In genomic region chr17:15066066-15066465, GRCm38 (mm10) we compare ENCODE assay signal across 9 mouse cellular contexts. TPM values are rescaled to one million over a fixed set of nuclear protein-coding genes. Genes with fewer than 3 reads are reported as not detected.
DNase-seq lines count a peak whose midpoint lies in the region; ATAC-seq lines count a peak whose summit lies in the region.
"Had no signal": no experiment of that assay in that cellular context is flagged by ENCODE, and none has a peak within 500 bp of the region (broad histone marks: within the 10 kb centered on the region; RNA-seq: fewer than 3 reads in every experiment).

No protein-coding gene starts in this region.

- H3K36me3 ChIP-seq in heart, embryonic 13.5 days = peaks cover 31% of the 10 kb centered on the region
- H3K36me3 ChIP-seq in forebrain, embryonic 14.5 days (ENCODE audit: control insufficient read depth, insufficient read depth, low read length) = peaks cover 25% of the 10 kb centered on the region
- H3K36me3 ChIP-seq in midbrain, embryonic 10.5 days = peaks cover 29% of the 10 kb centered on the region

- no peak for ATAC-seq in heart, embryonic 13.5 days (ENCODE audit: extremely low read depth, insufficient number of reproducible peaks, low FRiP score, low TSS enrichment)
- ATAC-seq in forebrain, embryonic 14.5 days = peak; percentile 72
- no peak for ATAC-seq in CD4-positive, CD25-positive, alpha-beta regulatory T cell, adult 4 months

- no peak overlapping the region for H3K27ac ChIP-seq in heart, embryonic 13.5 days (replicated peaks)
- peak overlapping the region; percentile 55; the same call in 1 of the 2 replicates for H3K27ac ChIP-seq in forebrain, embryonic 14.5 days (ENCODE audit: low read depth, low read length)
- peak overlapping the region; percentile 68 for H3K27ac ChIP-seq in midbrain, embryonic 10.5 days (replicated peaks)

- peaks cover 44% of the 10 kb centered on the region for H3K27me3 ChIP-seq in heart, embryonic 13.5 days (replicated peaks)
- H3K27me3 ChIP-seq in forebrain, embryonic 14.5 days (replicated peaks; ENCODE audit: control insufficient read depth, insufficient read depth, low read length) = no peaks in the 10 kb centered on the region
- no peaks in the 10 kb centered on the region for H3K27me3 ChIP-seq in midbrain, embryonic 10.5 days (ENCODE audit: low read depth, poor library complexity, severe bottlenecking)

- peak overlapping the region; percentile 44 for H3K4me2 ChIP-seq in heart, embryonic 13.5 days
- peak overlapping the region; percentile 38 for H3K4me2 ChIP-seq in forebrain, embryonic 14.5 days (ENCODE audit: low read length)

- H3K9me3 ChIP-seq in heart, embryonic 13.5 days = no peaks in the 10 kb centered on the region
- no peaks in the 10 kb centered on the region for H3K9me3 ChIP-seq in forebrain, embryonic 14.5 days (replicated peaks; ENCODE audit: control insufficient read depth, low read length)
- no peaks in the 10 kb centered on the region for H3K9me3 ChIP-seq in midbrain, embryonic 10.5 days (replicated peaks)
- H3K9me3 ChIP-seq: G1E had no signal

- H3K9ac ChIP-seq in heart, embryonic 13.5 days = no peak overlapping the region
- peak overlapping the region; percentile 43; the same call in 1 of the 2 replicates for H3K9ac ChIP-seq in forebrain, embryonic 14.5 days (ENCODE audit: low read length)

- intact Hi-C loops in heart, postnatal 10 days (cut with DNase I) = loop anchor here (5.0 kb wide), 1 partner anchor 126 kb away; no protein-coding TSS in a partner anchor

- WGBS in heart, embryonic 13.5 days = 52% methylated on average over 6 of the region's 6 CpGs
- WGBS in forebrain, embryonic 14.5 days = 15% methylated on average over 6 of the region's 6 CpGs
- WGBS in midbrain, embryonic 10.5 days = 49% methylated on average over 6 of the region's 6 CpGs

- no peak for DNase-seq in heart, postnatal 10 days
- DNase-seq in ES-CJ7 (ENCODE audit: low read depth, low spot score) (peak; percentile 51), adipocyte (ENCODE audit: low spot score) (no peak)
- DNase-seq in forebrain, embryonic 14.5 days (ENCODE audit: low spot score) = peak; percentile 63
- peak; percentile 53 for DNase-seq in midbrain, embryonic 10.5 days (ENCODE audit: low spot score)
- DNase-seq in spleen, adult 12 weeks (ENCODE audit: low spot score) = no peak

- H3K4me1 ChIP-seq in heart, embryonic 13.5 days = peaks cover 39% of the 10 kb centered on the region
- H3K4me1 ChIP-seq in forebrain, embryonic 14.5 days (ENCODE audit: control insufficient read depth, insufficient read depth, low read length) = peaks cover 10% of the 10 kb centered on the region
- peaks cover 24% of the 10 kb centered on the region for H3K4me1 ChIP-seq in midbrain, embryonic 10.5 days

- H3K4me3 ChIP-seq in heart, embryonic 13.5 days = no peak overlapping the region
- peak overlapping the region; percentile 19; the same call in 1 of the 2 replicates for H3K4me3 ChIP-seq in forebrain, embryonic 14.5 days (ENCODE audit: low read depth, low read length)
- peak overlapping the region; percentile 30 for H3K4me3 ChIP-seq in midbrain, embryonic 10.5 days

RNA-seq across cellular contexts. Expression of gene Gm3448, which starts 24.7 kb away (rescaled TPM):
- polyA plus RNA-seq in heart, embryonic 13.5 days (2015; fragmentation: Nextera tagmentation; extraction: Ambion mirVana) = 2.2 and 3.2 TPM in 2 replicates
- total RNA-seq in heart, postnatal 10 days (2021) = 1 to 10 TPM; 1.8 TPM
- polyA plus RNA-seq in forebrain, embryonic 14.5 days (2014; fragmentation: Nextera tagmentation; extraction: Ambion mirVana) = 2.8 and 4.2 TPM in 2 replicates
- polyA plus RNA-seq in midbrain, embryonic 10.5 days (2016; fragmentation: Nextera tagmentation; extraction: Ambion mirVana) = 5.9 and 6.2 TPM in 2 replicates
- polyA plus RNA-seq in CD4-positive, CD25-positive, alpha-beta regulatory T cell, adult 4 months (2017; shearing (Covaris generic)) = 1 to 10 TPM; 1.1 to 2.0 TPM

RNA-seq across cellular contexts. Expression of gene Tcte3, which starts 24.8 kb away (rescaled TPM):
- polyA plus RNA-seq in heart, embryonic 13.5 days (2015; fragmentation: Nextera tagmentation; extraction: Ambion mirVana) = 0.62 TPM in 1 of 2 replicates, not detected in the other
- 1 to 10 TPM in 1 of 2 experiments, under 1 TPM in 1; 0.57 to 1.2 TPM for total RNA-seq in heart, postnatal 10 days (2021)
- polyA plus RNA-seq in forebrain, embryonic 14.5 days (2014; fragmentation: Nextera tagmentation; extraction: Ambion mirVana) = 0.65 TPM in 1 of 2 replicates, not detected in the other
- polyA plus RNA-seq in midbrain, embryonic 10.5 days (2016; fragmentation: Nextera tagmentation; extraction: Ambion mirVana) = 0.54 TPM in 1 of 2 replicates, not detected in the other
- 1 to 10 TPM; 3.0 to 3.9 TPM for polyA plus RNA-seq in CD4-positive, CD25-positive, alpha-beta regulatory T cell, adult 4 months (2017; shearing (Covaris generic))

RNA-seq across cellular contexts. Expression of gene Ermard, which starts 25.1 kb away (rescaled TPM):
- 51.8 and 66.8 TPM in 2 replicates for polyA plus RNA-seq in heart, embryonic 13.5 days (2015; fragmentation: Nextera tagmentation; extraction: Ambion mirVana)
- 10 to 100 TPM; 35.3 to 36.1 TPM for total RNA-seq in heart, postnatal 10 days (2021)
- 54.7 and 67.5 TPM in 2 replicates for polyA plus RNA-seq in forebrain, embryonic 14.5 days (2014; fragmentation: Nextera tagmentation; extraction: Ambion mirVana)
- polyA plus RNA-seq in midbrain, embryonic 10.5 days (2016; fragmentation: Nextera tagmentation; extraction: Ambion mirVana) = 97.1 and 104 TPM in 2 replicates
- polyA plus RNA-seq in CD4-positive, CD25-positive, alpha-beta regulatory T cell, adult 4 months (2017; shearing (Covaris generic)) = 100 to 1,000 TPM; 128 to 152 TPM

RNA-seq across cellular contexts. Expression of gene Gm3435, which starts 56.1 kb away (rescaled TPM):
- polyA plus RNA-seq in heart, embryonic 13.5 days (2015; fragmentation: Nextera tagmentation; extraction: Ambion mirVana) = 4.4 and 4.9 TPM in 2 replicates
- total RNA-seq in heart, postnatal 10 days (2021) = 1 to 10 TPM; 2.5 to 3.4 TPM
- 6.7 and 7.0 TPM in 2 replicates for polyA plus RNA-seq in forebrain, embryonic 14.5 days (2014; fragmentation: Nextera tagmentation; extraction: Ambion mirVana)
- 9.9 and 11.3 TPM in 2 replicates for polyA plus RNA-seq in midbrain, embryonic 10.5 days (2016; fragmentation: Nextera tagmentation; extraction: Ambion mirVana)
- 10 to 100 TPM in 1 of 2 experiments, 1 to 10 TPM in 1; 9.3 to 14.1 TPM for polyA plus RNA-seq in CD4-positive, CD25-positive, alpha-beta regulatory T cell, adult 4 months (2017; shearing (Covaris generic))

Comparison
In these comparisons a context has a peak if more than half of its experiments do, and no peak if none do; other contexts are left out.
1. DNase-seq: peak in ES-CJ7 (single experiment), forebrain, embryonic 14.5 days (single experiment) and midbrain, embryonic 10.5 days (single experiment); none in heart, postnatal 10 days (0 of 2), adipocyte (single experiment) and spleen, adult 12 weeks (single experiment).